Mouse (Mus musculus) adrenal gland, postnatal 25 days (tissue): ENCODE results near the gene A1cf. TPM values are rescaled to one million over a fixed set of nuclear protein-coding genes. Genes with fewer than 3 reads are reported as not detected.

Experiments used
- DNase-seq: peaks from one replicate; pipeline ENCODE4 v3.0.0; 2021; ENCODE audit warnings: mixed read lengths
- long read RNA-seq: library from polyadenylated mRNA; stranded (forward); transcript quantifications from one replicate; pipeline ENCODE4 v2.0.0, GENCODE M21; 2021
- total RNA-seq: library from RNA; stranded (reverse); gene quantifications from 2 replicates; pipeline ENCODE4 v1.2.3, GENCODE M21; 2021

The A1cf gene
- total RNA-seq, result 0.86 TPM in 1 of 2 replicates, not detected in the other
- long read RNA-seq, partial matches to known transcripts, result 4 of 7 reads
- long read RNA-seq, other reads (novel, unspliced or antisense), result 0 of 7 reads

DNA sequence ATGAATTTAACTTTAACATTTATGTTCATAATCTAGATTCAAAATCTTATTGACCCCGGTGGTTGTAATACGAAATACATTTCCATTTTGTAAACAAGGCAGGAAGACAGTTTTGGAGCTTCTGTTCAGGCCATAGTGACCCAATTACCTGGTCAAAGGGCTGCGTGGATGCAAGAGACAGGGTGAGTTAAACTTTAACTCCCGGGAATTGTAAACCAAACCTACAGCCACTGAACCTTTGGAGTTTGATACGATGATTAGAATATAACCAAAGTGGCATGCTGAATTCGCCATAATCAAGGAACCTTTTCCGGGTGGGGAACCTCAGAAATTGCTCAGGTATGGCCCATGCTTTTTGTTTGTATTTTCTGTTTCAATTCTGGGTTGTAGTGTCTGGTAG, at the start of gene A1cf:
TSS of gene A1cf (plus strand) at position 244 of the 400 bp plus-strand sequence.
- no peak for DNase-seq

- DNase-seq, result no peak
These were observed 34.3 kb upstream of the A1cf start for GRCm38 (mm10) chr19:31834250-31834649.

GRCm38 (mm10) chr19:31861909-31862308, 6.7 kb upstream of the A1cf start:
- DNase-seq, result no peak

GRCm38 (mm10) chr19:31862512-31863249, 5.9 kb upstream of the A1cf start:
- no peak for DNase-seq

DNA sequence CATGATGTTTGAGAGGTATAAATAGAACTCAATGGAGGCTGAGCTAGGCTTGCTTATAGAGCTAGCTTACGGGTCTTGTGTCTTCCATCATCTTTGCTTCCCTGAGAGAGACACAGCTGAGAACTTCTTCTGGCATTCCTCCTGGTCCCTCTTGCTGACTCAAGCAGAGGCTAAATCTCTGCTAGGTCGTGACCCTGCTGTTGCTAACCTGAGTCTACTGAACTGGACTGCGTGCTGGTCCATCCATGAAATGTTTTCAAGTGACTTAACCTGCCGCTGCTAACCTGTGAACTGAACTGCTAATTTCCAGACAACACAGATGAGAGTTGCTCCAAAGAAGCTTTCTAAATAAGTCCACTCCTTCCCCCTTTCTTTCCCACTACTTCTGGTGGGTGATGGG, 3.1 kb upstream of the A1cf start:
- no peak for DNase-seq

DNA sequence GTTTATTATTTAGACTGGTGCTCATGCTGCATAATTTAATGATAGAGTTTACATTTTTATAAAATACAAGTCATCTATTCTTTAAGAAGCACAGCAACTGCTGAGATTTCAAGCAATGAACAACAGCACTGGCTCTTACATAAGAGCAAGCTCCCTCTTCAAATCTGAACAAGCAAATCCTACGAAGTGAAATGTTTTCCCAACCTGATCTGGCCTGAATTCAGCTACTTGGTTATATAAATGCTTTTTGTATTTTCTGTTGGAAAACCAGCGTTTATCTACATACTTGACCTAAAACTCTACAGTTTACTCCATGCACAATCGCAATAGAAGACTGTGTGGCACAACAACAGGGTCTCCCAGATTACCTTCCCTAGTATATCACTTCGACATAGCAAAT, 488 bp upstream of the A1cf start:
- DNase-seq, result no peak

- no peak for DNase-seq
These were observed 407 bp downstream of the A1cf start for GRCm38 (mm10) chr19:31868971-31869370.

DNA sequence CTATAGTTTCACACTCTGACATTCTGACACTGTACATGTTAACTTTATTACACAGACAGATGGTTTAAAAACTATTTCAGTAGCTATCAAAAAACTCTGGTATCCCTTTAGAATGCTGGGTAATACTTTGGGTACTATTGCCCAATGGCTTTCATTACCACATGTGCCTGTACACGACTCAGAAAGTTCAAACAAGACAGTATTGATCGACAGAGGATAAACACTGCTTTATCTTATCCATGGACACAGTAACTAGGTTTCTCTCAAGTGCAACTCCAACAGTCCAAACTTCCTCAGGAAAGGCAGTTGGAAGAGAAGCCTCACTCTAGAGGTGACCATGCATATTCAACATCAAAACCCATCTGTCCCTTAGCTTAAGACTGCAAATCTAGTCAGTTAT, 2.8 kb downstream of the A1cf start:
- no peak for DNase-seq

- DNase-seq, result no peak
These were observed 9.4 kb downstream of the A1cf start for GRCm38 (mm10) chr19:31877968-31878367.

GRCm38 (mm10) chr19:31884594-31884993, 16.0 kb downstream of the A1cf start:
- DNase-seq, result no peak

DNA sequence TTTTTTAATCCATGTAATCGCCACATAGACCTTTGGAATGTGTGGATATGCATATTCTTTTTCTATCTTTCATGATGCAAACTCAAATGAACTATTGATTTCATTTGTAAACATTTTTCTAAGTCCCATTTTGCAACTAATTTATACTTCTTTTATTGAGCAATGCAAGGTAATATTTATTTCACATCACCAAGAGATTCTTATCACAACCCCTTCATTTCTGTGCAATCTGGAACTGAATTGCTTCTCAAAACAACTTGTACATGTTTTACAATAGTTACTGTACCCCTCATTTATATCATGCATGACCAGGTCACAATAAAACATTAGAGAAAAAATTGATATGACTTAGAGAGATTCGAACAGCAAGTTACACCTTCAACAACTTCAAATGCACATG, 18.7 kb downstream of the A1cf start:
- DNase-seq, result no peak

GRCm38 (mm10) chr19:31889988-31890387, 21.4 kb downstream of the A1cf start:
- DNase-seq, result no peak

DNA sequence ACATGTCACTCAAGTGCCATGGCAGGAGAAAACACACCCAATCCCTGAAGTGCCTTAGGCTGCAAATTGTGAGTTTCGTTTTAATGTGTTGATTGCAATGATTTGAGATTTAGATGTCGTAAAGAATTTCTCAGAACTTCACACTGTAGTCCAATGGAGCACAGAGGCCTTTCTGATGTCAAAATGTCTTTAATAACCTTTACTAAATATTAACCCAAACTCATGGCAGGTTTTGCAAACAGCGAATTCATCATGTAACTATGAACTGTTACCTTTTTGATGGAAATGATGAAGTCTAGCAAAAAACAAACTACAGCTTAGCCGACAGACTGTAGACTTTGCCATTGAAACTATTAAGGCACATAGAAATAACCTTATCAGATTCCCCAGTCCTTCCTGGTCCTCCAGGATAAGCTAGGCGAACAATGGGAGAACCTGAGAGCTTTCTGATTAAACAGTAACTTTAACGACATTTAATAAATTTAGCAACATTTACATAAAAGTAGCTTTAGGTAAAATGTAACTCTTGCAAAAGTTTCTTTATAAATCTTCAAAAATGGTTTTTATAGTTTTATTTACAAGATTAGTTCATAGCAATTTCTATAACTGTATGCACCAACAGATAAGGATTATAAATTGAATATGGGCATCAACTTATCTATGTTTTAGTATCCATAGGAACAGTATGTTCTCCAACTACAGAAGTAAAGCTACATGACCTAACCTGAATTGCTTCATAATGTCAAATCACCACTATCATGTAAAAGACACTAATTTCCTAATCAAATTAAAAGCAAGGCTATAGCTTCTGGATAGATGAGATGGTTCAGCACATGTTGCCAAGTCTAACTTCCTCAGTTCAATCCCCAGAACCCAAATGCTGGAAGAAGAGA, 22.7 kb downstream of the A1cf start:
- DNase-seq, result no peak

GRCm38 (mm10) chr19:31895971-31896370, 27.4 kb downstream of the A1cf start:
- no peak for DNase-seq

DNA sequence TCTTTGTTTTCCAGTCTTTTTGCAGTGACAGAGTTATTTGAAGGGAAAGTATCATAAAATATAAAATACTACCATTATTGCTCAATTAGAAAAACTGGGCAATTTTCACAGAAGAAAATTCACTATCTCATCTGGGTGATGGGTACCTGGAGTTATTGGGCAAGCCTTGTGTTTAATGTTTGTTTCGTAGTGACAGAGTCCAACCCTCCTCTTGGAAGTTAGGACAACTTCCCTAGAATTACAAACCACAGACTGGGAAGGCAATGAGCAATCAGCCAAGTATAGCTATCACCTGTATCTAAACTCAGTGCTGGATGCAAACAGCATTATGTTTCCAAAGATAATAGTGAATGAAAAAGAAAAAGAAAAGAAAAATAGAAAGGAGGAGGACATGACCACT, 28.1 kb downstream of the A1cf start:
- DNase-seq, result no peak

DNA sequence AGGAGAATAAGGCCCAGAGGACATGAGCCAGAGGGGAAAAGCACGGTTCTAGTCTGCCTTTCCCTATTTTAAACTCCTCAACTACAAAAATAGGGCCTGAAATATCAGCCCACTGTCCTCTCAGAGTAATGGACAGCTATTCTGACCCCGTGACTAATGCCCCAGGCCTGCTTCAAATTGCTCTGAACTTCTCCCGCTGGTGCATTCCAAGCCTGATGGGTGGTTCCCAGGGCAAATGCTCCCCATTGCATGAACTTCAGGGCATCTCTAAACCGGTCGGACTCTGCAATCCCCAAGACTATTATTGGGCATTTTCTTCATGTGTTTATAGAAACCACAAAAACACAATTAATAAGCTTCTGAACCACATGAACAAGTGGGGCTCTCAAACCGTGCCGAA, 37.1 kb downstream of the A1cf start:
- DNase-seq, result no peak

DNA sequence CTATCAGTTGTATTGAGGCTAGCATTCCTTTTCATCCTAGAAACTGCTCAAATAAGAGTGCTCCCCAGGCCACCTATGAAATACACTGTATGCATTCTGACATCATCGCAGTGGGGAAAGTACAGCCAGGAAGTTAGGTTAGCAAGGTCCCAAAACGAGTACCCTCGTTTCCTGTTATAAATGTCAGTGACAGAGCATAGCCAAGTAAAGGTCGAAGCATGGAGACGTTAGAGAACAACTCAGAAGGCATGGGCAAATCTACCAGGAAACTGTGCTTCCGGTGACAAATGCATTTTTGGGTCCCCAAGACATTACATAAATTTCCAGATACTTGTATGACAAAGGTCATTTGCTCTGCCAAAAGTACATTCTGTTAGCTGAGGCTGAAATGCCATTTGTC, 41.9 kb downstream of the A1cf start:
- DNase-seq, result no peak

DNA sequence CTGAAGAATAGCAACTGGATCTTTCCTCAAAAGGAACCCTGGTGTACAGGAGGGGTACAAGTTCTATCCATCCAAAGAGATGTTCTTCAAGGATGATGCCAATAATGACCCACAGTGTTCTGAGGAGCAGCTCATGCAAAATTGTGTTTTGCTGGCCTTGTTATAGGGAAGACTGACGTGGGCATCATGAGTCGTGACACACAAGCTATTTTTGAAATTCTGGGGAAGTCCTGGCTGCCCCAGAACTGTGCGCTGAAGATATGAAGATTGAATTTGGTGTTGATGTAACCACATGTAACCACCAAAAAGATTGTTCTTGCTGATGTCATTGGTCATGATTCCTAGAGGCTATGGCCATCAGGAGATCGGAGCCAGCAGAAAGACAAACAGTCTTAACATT, 45.4 kb downstream of the A1cf start:
- no peak for DNase-seq

DNA sequence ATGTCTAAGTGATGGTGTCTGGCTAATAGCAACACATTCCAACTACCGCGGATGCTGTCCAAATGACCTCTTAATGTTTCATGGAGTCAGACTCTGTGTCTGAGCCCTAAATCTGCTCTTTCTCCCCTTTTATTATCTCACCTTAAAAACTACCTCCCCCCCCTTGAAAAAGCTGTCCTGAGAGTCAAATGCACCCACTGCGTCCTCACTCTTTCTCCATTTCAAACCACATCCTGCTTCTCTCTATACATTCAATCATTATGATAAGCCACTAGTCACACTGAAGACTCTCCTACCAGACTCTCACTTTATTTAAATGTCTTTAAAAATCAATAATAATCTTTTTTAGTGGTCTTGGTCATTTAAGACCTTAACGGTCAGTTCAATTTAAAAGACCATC, 51.8 kb downstream of the A1cf start:
- DNase-seq, result no peak

- DNase-seq, result no peak
These were observed 53.3 kb downstream of the A1cf start for GRCm38 (mm10) chr19:31921852-31922251.

- DNase-seq, result no peak
These were observed 55.2 kb downstream of the A1cf start for GRCm38 (mm10) chr19:31923615-31924352.

DNA sequence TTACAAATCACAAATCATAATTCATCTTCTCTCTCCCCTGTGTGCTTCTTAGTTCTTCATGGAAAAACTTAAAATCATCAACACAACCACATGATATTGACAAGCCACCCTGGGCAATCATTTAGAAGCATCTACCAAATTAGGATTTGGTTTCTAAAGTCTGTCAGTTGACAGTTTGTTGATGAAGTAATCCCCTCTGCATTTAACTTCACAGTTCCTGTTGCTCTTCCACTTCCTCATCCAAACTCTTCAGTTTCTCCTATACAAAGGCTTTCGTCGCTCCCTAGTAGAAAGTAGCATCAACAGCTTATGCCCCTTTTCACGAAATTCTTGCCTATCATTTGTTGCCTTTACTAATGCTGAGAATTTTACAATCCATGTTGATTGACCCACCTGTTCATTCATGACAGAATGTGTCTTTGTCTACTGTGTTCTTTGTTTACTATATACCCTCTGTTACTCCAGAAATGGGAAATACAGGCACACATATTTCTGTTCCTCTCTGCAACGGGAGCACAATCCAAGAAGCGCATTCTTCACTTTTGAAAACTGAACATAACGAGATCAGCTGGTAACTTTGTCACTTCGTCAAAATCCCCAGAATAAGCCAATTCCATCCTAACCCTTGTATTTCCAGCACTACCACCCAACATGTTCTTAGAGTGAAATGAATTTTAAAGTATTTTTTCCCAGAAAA, 82.4 kb downstream of the A1cf start:
- DNase-seq, result no peak
